In the genomic region with DNA sequence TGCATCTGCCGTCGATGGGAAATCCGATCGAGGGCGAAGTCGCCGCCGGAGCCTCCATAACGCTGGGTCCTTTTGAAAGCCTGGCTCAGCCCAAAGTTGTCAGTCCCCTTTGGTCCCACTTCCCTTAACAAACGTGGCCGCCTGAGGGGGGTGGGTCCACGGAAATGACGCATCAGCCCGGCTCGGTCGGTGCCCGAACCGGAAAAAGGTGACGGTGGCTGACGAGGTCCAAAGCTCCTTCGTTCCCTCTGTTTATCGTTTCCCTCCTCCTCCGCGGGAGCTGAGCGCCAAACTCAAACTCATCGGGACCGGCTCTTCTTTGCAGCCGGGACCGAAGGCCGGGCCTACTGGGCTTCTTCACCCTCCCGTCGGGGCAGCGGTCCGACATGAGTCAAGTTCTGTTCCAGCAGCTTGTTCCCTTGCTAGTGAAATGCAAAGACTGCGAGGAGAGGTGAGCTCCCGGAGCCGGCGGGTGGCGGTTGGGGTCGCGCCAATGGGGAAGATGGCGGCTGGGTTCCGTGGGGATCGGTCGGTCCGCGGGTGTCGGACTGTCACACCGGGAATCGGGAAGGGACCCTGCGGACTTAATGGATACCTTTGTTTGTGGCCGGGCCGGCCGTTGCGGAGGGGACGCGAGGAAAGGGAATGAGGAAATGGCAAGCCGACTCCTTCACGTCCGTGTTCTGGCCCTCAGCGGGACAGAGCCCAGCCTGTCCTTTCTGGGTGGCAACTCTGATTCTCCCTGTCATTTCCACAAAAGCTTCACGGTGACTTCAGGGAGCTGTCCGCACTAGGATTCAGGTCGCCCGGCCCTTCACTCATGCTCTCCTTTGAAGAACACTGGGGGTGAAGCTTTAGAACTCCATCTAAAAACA, we compare ENCODE assay signal across 8 mouse cellular contexts. TPM values are rescaled to one million over a fixed set of nuclear protein-coding genes. Genes with fewer than 3 reads are reported as not detected.
A peak's percentile ranks its signal among the peaks of the same experiment; 100 is the strongest.
DNase-seq lines count a peak whose midpoint lies in the region; ATAC-seq and TF ChIP-seq lines count a peak whose summit lies in the region.

Gene Sass6, plus strand, starts transcription at position 255 of the 875 bp plus-strand sequence.

- peak; percentile 97 for ATAC-seq in activated CD4-positive, CD25-positive, alpha-beta regulatory T cell, adult 4 months

- peak within 1 kb of the TSS; percentile 68 for H3K4me3 ChIP-seq in cortical plate, adult 2 months (ENCODE audit: insufficient read depth, low read length)
- peak within 1 kb of the TSS; percentile 96 for H3K4me3 ChIP-seq in megakaryocyte, embryonic 14.5 days (replicated peaks)

- peak; percentile 76; the same call in 1 of the 2 replicates for TF ChIP-seq POLR2A in cortical plate, adult 2 months (IDR thresholded peaks at IDR 0.05; ENCODE audit: extremely low read depth, insufficient read depth, low read length)

- peak; percentile 94 for DNase-seq in gastrocnemius, adult 8-10 months (ENCODE audit: low spot score in 2 of 2)
- peak; percentile 91 for DNase-seq in hindlimb bud, embryonic 11.5 days (ENCODE audit: extremely low spot score, low read depth, low spot score)
- DNase-seq in left cerebral cortex, adult 8-10 months (ENCODE audit: low spot score in 2 of 2) = peak; percentile 95 to 100
- DNase-seq in right cerebral cortex, postnatal 10 days (ENCODE audit: low spot score in 2 of 2) = peak; percentile 99 to 100
- peak; percentile 98 for DNase-seq in urinary bladder, postnatal 25 days (ENCODE audit: low spot score)

- TF ChIP-seq CTCF in cortical plate, adult 2 months (IDR thresholded peaks at IDR 0.05; ENCODE audit: extremely low read depth, insufficient read depth, low read length) = no peak

- H3K9me3 ChIP-seq in megakaryocyte, embryonic 14.5 days = no peaks in the 10 kb centered on the region

- peaks cover 23% of the 10 kb centered on the region for H3K36me3 ChIP-seq in megakaryocyte, embryonic 14.5 days (replicated peaks; ENCODE audit: low read length)

- H3K27me3 ChIP-seq in megakaryocyte, embryonic 14.5 days (replicated peaks) = no peaks in the 10 kb centered on the region

- H3K4me1 ChIP-seq in cortical plate, adult 2 months (ENCODE audit: control insufficient read depth, insufficient read depth, low read length) = no peaks in the 10 kb centered on the region; the same call in 1 of the 2 replicates
- peaks cover 24% of the 10 kb centered on the region for H3K4me1 ChIP-seq in megakaryocyte, embryonic 14.5 days

- no peak within 1 kb of the TSS for H3K27ac ChIP-seq in cortical plate, adult 2 months (ENCODE audit: insufficient read depth, low read length)

RNA-seq across cellular contexts. Expression of gene Sass6, which starts in this region (rescaled TPM):
- 10 to 100 TPM; 11.0 to 12.8 TPM for polyA plus RNA-seq in activated CD4-positive, CD25-positive, alpha-beta regulatory T cell, adult 4 months (2017; shearing (Covaris generic))
- 4.7 and 5.3 TPM in 2 replicates for polyA plus RNA-seq in cortical plate, adult 2 months (2012; rRNA removed)
- total RNA-seq in gastrocnemius, adult 8-10 months (2022) = 1 to 10 TPM; 1.4 to 2.9 (median 2.0) TPM
- 1 to 10 TPM; 6.4 to 8.3 (median 7.9) TPM for total RNA-seq in left cerebral cortex, adult 8-10 months (2022)
- 1.4 and 2.0 TPM in 2 replicates for polyA plus RNA-seq in megakaryocyte, embryonic 14.5 days (2012; ENCODE audit: insufficient read depth, low replicate concordance)
